Mouse (Mus musculus) olfactory bulb, adult 2 months (tissue): ENCODE data around the gene Afmid.

ENCODE experiments used
- CTCF ChIP-seq: fragments of 200-500 bp; IDR thresholded peaks from 2 replicates; pipeline ENCODE4 v1.5.1; 2012; ENCODE audit warnings: low read depth, mild to moderate bottlenecking, low read length, moderate library complexity; ENCODE audit not compliant: insufficient read depth
- POLR2A ChIP-seq: fragments of 200-500 bp; IDR thresholded peaks from 2 replicates; pipeline ENCODE4 v1.6.1; 2012; ENCODE audit warnings: mild to moderate bottlenecking, low read depth, low read length, moderate library complexity; ENCODE audit not compliant: insufficient read depth

- TF ChIP-seq POLR2A (no peak), CTCF (no peak)
Observed at GRCm38 (mm10) chr11:117814704-117815366, 10.9 kb upstream of the Afmid start.
